Mouse (Mus musculus): Measurements from ENCODE around the gene Wnt10a.
A peak's percentile ranks its signal among the peaks of the same experiment; 100 is the strongest.

The Wnt10a gene

DNA sequence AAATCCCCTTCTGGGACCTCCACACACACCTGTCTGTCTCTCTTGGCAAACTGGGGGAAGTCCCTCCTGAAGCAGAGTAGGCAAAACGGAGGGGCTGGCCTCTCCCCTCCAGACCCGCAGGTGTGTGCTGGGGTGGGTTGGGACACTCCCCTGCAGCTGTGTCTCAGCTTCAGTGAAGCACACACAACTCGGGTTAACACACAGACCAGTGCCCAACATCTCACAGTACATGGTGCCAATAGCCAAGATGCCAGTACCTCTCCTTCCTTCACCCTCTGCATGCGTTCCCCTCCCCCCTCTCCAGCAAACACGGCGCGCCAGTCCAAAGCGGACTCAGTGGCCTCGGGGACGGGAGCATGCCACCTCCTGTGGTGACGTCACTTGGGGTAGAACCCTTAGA, at the start of gene Wnt10a:
Gene Wnt10a (plus strand): TSS at position 268 of the 400 bp plus-strand sequence.
- no peak for DNase-seq (ENCODE audit: low spot score in 2 of 2)

DNA sequence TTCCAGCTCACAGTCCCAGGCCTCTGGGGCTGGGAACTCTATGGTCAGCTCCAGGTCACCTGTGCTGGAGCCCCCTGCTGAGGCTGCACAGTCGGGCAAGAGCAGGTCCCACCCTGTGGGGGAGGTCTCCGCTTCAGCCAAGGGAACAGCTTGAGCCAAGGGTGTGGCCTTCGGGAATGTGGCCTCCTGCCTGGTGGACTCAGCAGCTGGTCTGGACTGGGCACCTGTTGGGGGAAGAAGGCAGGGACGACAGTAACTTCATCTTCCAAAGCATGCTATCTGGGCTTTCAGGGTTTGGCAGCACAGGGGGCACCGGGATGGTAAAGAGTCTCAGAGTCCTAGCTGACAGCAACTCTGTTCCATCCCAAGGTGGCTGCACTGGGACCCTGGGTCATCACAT, 44.0 kb upstream of the Wnt10a start:
- DNase-seq (ENCODE audit: low spot score in 2 of 2) = no peak

DNA sequence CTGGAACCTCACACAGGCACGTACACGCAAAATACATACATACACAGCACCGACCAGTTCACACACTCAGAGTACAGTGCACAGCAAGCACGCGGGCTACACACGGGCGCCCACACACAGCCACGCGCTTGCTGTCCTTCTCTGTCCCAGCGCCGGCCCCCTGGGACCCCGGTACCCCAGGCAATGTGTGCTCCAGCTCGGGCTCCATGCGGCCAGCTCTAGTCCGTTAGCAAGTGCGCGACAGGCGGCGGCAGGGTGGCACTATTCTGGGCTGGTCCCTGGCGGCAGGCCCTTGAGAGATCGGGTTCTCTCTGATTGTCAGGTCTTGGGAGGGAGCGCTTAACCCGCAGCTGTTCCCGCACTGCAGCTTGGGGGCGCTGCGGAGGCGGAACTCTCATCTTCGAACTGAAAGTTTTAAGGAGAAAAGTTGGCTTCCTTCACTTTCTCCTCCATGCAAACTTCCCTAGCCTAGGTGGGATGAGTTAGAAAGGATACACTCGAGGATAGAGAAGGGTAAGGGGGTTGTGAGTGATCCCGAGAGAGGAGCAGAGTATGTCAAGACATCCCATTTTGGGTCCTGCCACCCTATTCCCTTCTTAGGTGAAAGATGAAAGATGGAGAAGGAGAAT, 42.6 kb upstream of the Wnt10a start, which contains the start of gene Prkag3:
Gene Prkag3 (minus strand): TSS at position 579 of the 629 bp plus-strand sequence.
- peak; percentile 40 to 46 for DNase-seq (ENCODE audit: low spot score in 2 of 2)

DNA sequence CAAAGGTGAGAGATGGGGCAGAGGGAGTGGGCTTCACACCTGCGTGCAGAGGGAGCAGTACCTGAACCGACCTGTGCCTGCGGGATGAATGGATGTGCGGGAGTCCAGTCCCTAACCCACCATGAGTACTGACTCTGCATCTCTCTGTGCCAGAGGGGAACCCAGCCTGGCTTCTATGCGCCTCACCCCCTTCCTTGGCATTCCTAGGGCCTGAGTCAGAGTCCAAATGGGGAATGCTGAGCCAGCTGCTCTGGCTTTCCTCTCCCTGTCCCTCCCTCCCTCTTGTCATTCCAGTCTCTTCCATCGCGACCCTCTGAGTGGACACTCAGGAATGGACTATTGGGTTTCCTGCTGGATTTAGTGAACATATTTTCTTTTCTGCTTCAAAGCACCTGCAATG, 42.0 kb upstream of the Wnt10a start:
- DNase-seq (ENCODE audit: low spot score in 2 of 2) = no peak

DNA sequence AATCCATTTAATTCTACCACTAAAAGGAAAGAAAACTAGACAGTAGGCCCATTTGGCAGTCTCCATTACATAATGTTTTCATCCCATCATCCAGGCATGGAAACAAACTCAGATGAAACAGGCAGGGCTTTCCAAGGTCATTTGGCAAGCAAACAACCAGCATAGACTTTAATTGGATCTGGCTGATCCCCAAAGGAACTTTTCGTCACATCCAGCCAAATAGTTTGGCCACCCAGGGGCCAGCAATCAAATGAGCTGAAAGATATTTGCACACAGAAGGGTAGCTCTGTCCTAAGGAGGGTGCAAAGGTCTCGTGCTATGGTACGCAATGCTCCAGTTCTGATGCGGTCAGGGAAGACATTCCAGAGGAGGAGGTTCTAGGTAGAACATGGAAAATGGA, 40.6 kb upstream of the Wnt10a start:
- no peak for DNase-seq (ENCODE audit: low spot score in 2 of 2)

DNA sequence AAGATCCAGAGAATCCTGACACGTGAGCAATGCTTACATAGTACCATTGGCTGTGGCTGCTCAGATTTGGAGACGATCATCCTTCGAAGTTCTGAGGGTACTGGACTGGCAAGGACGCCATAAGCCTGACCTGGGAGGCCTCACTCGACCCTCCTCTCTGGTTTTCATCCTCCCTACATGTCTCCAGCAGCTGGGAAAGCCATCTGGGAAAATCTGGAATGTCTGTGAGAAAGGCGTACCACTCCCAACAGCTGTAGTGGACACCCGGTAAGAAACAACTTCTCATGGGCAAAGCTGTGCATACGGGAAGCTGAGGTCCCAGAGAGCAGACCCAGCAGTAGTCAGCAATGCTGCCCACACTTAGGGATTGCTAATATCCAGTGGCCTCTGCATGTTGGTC, 39.2 kb upstream of the Wnt10a start:
- DNase-seq (ENCODE audit: low spot score in 2 of 2) = no peak

DNA sequence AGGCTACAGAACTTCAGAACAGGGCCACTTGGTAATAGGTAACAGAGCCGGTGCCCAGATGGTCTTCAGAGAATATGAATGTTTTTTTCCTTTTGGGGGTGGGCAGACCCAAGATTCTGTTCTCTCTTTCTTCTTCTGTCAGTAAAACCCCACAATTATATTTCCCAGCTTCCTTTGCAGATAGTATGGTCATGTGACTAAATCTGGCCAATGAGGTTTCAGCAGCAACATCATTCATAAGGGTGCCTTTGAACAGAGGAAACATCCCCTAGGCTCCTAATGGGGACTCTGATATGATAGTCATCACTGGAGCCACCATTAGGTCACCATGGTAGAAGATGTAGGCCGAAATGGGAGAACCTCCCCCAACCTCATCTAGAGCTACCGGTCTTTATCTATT, 38.5 kb upstream of the Wnt10a start:
- DNase-seq (ENCODE audit: low spot score in 2 of 2) = no peak

DNA sequence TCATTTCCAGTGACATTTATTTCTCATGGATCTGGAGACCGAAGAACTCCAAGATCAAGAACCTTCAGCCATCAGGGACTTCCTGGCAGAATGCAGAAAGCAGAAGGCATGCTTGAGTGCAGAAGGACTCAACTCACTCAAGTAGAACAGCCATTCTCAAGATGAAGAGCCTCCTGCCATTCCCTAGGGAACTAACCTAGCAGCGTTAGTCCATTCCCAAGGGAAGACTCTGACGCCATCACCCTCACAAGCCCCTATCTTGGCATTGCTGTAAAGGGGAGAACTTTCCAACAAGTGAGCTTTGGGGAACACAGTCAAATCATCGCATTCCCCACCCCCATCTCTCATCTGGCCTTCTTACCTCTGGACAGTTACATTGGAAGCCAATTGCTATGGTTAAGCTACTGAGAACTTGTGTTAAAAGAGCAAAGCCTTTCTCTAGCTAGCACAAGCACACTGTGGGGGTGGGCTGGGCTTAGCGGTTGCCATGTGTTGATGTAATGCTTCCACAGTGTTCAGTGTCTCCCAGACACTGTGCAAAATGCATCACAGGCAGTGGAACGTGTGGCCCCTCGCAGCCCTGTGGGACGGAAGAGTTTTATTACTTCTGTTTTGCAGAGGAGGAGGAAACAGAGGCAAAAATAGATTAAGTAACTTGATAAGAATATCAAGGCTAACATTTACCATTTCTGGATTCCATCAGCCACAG, 37.9 kb upstream of the Wnt10a start:
- DNase-seq (ENCODE audit: low spot score in 2 of 2) = no peak

DNA sequence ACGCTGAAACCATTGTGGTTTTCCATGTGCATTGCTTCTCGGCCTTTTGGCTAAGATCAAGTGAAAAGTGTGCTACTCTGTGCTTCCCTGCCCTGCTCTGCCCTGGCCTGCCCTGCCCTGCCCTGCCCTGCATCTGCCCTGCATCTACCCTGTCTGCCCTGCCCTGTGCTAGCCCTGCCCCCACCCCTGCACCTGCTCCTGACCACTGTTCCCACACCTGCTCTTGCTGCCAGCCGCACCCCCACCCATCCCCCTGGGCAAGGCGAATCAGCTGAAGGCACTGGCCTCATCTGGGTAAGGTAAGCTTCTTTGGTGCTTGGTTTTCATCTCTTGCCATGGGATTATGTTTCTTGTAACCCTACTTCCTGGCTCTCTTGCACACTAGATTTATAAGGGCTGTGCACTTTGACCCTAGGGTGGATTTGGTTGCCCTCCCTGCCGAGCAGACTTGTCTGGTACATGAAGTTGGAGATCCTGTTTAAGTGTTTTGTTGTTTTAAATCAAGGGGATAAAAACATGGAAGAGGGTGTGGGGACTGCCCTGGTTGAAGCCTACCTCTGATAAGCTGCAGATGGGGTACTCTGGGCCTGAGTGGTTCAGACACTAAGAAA, 37.0 kb upstream of the Wnt10a start:
- no peak for DNase-seq (ENCODE audit: low spot score in 2 of 2)

DNA sequence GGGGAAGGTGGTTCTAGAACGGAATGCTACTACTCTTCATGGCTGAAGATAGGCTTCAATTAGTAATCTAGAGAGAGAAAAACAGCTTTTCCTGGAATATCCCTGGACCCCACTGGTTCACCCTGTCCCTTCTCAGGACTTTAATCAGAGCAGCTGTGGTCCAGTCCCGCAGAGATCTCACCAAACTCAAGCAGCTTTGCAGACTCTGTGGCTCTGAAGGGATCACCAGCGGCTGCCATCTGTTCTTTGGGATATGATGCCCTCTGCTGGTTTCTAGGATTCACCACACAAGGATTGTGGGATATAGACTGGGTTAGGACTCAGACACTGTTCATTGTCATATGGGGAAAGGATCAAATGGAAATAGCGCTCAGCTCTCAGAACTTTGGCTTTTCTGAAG, 31.5 kb upstream of the Wnt10a start:
- DNase-seq (ENCODE audit: low spot score in 2 of 2) = peak; percentile 59 to 64

DNA sequence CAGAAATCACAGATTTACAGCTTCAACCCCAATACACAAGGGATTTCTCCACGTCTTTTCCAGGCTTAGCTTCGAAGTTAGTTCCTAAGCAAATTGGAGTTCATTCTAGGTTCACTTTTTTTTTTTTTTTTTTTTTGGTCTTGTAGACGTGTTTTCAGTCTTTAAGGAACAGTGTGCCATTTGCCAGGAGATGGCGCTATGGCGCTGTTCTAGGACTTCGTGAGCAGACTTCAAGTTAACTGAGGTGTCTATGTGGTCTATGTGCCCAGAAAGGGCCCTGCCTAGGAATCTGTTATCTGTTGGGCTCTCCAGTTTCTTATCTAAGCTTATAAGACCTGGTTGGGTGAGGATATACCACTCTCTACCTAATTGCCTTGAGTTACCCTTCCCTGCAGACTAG, 28.2 kb upstream of the Wnt10a start:
- DNase-seq (ENCODE audit: low spot score in 2 of 2) = peak; percentile 80 to 85

DNA sequence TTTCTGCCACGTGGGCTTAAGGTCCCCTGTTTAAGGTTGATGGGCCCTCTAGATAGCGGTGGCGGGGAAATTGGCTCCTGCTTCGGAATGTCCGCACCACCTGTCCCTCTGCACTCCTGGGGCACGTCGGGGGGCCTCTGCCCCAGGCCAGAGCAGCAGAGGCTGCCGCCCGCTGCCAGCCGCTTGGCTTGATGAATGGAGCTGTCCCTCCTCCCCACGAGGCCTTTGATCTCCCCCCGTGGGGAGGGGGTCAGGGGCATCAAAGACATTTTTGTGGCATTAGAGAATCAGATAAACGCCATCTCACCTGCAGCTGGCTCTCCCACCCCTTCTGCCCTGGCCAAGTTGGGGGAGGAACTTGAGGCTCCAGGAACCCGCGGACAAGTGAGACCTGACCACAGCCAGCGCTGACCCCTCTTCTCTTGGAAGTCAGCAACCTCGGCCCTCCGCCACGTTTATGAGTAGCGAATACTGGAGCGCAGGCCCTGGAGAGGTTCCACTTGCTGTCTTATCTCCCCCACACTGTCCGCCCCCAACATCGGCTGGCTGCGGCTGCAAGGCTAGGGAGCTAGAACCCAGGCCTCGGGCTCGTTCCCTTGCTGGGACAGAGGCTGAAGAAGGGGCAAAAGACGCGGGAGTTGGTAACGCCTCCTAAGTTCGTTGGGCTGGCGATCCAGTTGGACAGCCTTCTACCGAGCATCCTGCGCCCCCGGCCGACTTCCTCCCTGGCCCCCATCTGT, 20.4 kb upstream of the Wnt10a start:
- no peak for DNase-seq (ENCODE audit: low spot score in 2 of 2)

DNA sequence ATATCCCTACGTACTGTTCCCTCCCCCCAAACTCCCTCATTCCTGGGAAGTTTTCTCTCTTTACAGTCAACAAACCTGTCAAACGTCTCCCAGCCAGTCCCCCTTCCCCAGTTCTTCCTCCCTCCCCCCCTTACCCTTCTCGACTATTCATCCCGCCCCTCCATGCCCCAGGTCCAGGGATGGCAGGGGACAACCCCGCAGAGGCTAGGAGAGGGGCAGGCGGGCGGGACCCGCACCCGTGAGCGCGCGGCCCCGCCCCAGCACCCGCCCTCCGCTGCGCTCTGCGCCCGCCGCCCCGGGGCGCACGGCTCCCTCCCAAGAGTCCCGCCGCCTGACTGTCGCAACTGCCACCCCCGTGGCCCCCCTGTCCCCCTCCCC, 19.9 kb upstream of the Wnt10a start:
- DNase-seq (ENCODE audit: low spot score in 2 of 2) = no peak

DNA sequence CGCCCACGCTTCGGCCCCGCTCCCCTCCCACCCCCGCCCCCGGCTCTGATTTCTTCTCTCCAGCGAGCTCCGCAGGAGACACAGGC, 19.6 kb upstream of the Wnt10a start, which contains the start of gene Wnt6:
Gene Wnt6 (plus strand): TSS at position 48 of the 86 bp plus-strand sequence.
- no peak for DNase-seq (ENCODE audit: low spot score in 2 of 2)

DNA sequence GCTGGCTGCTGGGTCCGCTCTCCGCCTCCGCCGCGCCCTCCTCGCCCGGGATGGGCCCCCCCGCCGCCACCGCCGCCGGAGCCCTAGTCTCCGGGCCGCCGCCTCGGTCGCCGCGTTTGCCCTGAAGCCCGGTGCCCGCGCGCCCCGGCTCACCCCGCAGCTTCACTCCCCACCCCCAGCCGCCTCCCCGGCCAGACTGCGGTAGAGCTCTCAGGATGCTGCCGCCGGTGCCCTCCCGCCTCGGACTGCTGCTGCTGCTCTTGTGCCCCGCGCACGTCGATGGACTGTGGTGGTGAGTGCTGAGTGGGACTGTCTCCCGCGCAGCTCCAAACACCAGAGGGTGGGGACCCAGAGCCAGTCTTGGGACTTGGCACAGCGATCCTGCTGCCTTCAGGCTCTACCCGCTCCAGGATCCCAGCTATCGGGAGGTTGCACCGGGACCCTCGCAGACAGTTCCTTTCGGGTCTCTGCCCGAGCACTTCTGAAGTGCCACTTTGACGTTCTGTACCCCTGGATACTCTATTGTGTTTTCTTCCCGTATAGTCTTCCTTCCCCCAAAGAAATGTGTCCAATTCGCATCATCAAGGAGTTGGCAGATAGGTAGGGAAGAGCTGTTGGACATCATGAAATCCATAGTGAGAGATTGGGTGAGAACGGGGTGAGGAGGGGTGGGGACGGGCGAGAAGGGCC, 19.2 kb upstream of the Wnt10a start:
- no peak for DNase-seq (ENCODE audit: low spot score in 2 of 2)

DNA sequence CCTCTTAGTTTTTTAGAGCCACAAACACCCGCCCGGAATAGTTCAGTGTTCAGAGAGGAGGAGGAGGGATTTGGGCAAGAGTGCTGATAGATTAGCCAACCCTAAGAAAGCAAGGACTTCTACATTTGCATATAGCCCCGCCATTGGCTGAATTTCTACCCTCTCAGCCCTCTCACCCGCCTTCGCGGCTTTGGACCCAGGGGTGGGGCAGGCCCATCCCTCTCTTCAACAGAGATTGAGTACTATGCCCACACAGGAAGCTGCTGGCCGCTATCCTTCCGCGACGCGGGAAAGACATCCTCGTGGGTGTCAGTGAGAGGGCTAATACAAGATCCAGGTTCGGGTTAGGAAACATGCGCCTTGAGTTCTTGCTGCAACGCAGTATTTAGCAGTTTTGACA, 18.2 kb upstream of the Wnt10a start:
- DNase-seq (ENCODE audit: low spot score in 2 of 2) = peak in 1 of 2 experiments; percentile 58

DNA sequence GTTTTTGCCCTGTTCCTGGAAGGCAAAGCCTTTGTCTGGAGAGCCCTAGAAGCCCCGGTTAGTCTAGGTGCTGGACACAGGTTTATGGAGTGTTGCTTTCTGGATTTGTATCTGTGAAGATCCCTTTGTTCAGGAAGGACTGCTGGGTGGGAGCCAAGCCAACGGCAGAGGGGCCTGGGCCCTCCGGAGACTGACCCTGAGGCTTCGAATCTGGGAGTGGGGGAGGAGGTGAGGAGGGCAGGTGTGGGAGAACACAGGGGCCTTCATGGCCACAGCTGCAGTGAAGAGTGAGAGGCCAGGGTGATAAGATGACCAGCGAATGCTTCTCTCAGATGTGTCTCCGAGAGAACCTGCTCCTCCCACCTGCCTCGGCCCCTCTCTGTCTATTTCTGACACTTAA, 17.3 kb upstream of the Wnt10a start:
- no peak for DNase-seq (ENCODE audit: low spot score in 2 of 2)

DNA sequence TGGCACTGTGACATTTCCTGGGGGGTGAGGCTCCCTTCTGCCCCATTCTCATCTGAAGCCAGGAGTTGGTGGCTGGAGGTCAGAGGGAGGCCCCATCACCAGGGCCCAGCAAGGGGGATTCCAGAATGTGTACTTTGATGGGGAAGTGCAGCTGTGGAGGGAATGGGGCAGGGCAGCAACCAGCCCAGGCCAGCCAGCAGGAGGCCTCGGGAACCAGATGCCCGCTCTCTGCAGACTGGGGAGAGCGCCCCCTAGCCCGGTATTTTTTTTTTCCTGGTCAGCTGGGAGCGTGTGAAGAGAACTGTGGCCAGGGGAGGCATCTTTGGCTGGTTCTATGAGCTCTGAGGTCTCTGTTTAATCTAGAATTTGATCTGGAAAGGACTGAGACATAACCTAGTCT, 15.5 kb upstream of the Wnt10a start:
- DNase-seq (ENCODE audit: low spot score in 2 of 2) = no peak

DNA sequence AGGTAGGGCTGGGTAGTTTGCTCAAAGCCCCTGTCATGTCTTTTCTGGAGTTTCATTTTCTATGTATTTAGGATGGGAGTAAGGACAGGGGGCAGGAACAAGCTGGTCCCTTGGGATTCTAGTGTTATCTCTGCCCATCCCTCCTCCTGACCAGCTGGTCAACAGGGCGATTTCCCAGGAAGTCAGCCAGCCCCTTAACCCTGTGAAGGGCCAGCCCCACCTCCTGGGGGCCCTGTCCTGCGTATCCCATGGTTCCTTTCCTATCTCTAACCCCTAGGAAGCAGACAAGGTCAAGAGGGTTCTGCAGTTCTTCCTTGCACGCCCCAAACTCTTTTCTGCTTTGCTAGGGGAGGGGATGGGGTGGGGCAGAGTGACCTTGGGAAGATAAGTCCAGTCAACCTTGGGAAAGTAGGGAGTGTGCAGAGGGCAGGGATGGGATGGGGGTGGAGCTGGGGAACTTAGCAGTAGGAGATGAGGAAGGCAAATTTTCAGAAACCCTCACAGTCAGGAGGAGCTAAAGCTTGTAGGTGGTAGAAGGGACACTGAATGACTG, 12.3 kb upstream of the Wnt10a start:
- no peak for DNase-seq (ENCODE audit: low spot score in 2 of 2)

DNA sequence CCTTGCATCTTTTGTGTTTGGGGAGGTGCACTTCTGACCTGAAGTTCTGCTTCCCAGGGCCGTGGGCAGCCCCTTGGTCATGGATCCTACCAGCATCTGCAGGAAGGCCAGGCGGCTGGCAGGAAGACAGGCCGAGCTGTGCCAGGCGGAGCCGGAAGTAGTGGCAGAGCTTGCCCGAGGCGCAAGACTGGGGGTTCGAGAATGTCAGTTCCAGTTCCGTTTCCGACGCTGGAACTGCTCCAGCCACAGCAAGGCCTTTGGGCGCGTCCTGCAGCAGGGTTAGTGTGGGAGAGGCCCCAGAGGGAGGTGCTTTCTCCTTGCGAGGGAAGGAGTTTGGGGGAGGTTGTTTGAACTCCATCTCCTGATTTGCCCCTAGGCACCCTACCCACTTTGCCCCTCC, 9.3 kb upstream of the Wnt10a start:
- DNase-seq (ENCODE audit: low spot score in 2 of 2) = no peak

DNA sequence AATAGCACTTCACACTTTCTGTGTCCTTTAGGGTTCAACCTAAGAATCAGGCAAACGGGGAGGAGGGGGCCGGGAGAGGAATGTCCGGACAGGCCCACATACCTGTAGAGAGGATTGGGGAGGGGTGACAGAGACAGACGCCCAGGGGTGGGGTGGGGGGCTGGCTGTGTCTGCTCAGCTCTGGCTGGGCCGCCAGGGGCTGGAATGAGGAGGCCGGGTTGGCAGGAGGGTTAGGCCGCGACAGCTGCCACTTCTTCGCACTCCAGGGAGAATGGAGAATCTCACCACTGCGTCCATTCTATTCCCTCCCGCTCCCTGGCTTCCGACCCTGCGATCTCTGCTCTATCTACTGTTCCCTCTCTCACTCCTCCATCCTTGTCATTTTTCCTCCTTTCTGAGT, 7.8 kb upstream of the Wnt10a start:
- no peak for DNase-seq (ENCODE audit: low spot score in 2 of 2)

All from right cerebral cortex, adult 2 months (tissue).